Mouse (Mus musculus) forebrain, postnatal 0 days (tissue): Measurements from ENCODE around the gene Timm10. TPM values are rescaled to one million over a fixed set of nuclear protein-coding genes. Genes with fewer than 3 reads are reported as not detected.

Experiments used
- ATAC-seq: fragments of 200-750 bp; cut with Nextera tagmentation; 2 replicates; pipeline ENCODE4 v1.8.0; 2017; ENCODE audit warnings: mild to moderate bottlenecking, moderate library complexity
- DNase-seq: peaks from one replicate; pipeline ENCODE4 v3.0.0-alpha.2; 2015
- H3K27ac ChIP-seq: fragments of 300-500 bp; sonication (generic); 2 replicates; pipeline ENCODE4 v1.5.1; 2014; ENCODE audit warnings: low read depth, mild to moderate bottlenecking, antibody characterized with exemption, low read length, moderate library complexity, mixed read lengths
- H3K27me3 ChIP-seq: fragments of 300-500 bp; sonication (generic); 2 replicates; pipeline ENCODE4 v1.6.1; 2014; ENCODE audit warnings: mild to moderate bottlenecking, low read length, mixed read lengths; ENCODE audit not compliant: insufficient read depth
- H3K36me3 ChIP-seq: fragments of 300-500 bp; sonication (generic); 2 replicates; pipeline ENCODE4 v1.6.1; 2014; ENCODE audit warnings: mild to moderate bottlenecking, moderate library complexity; ENCODE audit not compliant: insufficient read depth
- H3K4me1 ChIP-seq: fragments of 300-500 bp; sonication (generic); 2 replicates; pipeline ENCODE4 v1.6.1; 2014; ENCODE audit warnings: antibody characterized with exemption; ENCODE audit not compliant: insufficient read depth
- H3K4me2 ChIP-seq: fragments of 300-500 bp; sonication (generic); 2 replicates; pipeline ENCODE4 v1.6.1; 2014; ENCODE audit warnings: low read depth, mild to moderate bottlenecking, moderate library complexity
- H3K4me3 ChIP-seq: fragments of 300-500 bp; sonication (generic); 2 replicates; pipeline ENCODE4 v1.5.1; 2014; ENCODE audit warnings: low read depth, low read length, mixed read lengths
- H3K9ac ChIP-seq: fragments of 300-500 bp; sonication (generic); 2 replicates; pipeline ENCODE4 v1.6.1; 2014; ENCODE audit warnings: mild to moderate bottlenecking
- H3K9me3 ChIP-seq: fragments of 300-500 bp; sonication (generic); 2 replicates; pipeline ENCODE4 v1.6.1; 2016; ENCODE audit warnings: low read length
- CTCF ChIP-seq: sonication (generic); IDR thresholded peaks from 2 replicates; pipeline ENCODE4 v1.5.1; 2016; ENCODE audit warnings: antibody characterized with exemption, control low read depth, low read depth
- WGBS: fragments of 180-500 bp; shearing (Covaris S2); extraction: QIAGEN DNeasy Blood & Tissue Kit; methylation state at CpG from one replicate; pipeline ENCODE4 v1.1.7; 2014; 5-methylcytosine and 5-hydroxymethylcytosine counted together
- polyA plus RNA-seq: library from polyadenylated mRNA; unstranded; fragments of >200 nt; fragmentation: Nextera tagmentation; extraction: Ambion mirVana; gene quantifications from 2 replicates; pipeline ENCODE4 v1.2.1, GENCODE M21; 2015
- total RNA-seq: library from RNA; depleted of rRNA; stranded (reverse); fragments of >200 nt; gene quantifications from 2 replicates; pipeline ENCODE4 v1.2.3, GENCODE M21; 2014; rRNA removed

The Timm10 gene
- total and polyA plus RNA-seq, 2 experiments from 2014 or later = 67.3 to 97.7 TPM

- WGBS = 65% methylated on average over 4 of the region's 4 CpGs
- H3K4me1 ChIP-seq = peaks cover 10% of the 10 kb centered on the region
- ATAC-seq = no peak
These were observed 43.9 kb downstream of the Timm10 start for GRCm38 (mm10) chr2:84870623-84871160.

GRCm38 (mm10) chr2:84872105-84872716 lies 45.4 kb downstream of the Timm10 start:
- peak; percentile 35; the same call in 1 of the 2 replicates for ATAC-seq
- Histone ChIP-seq H3K9ac (peak overlapping the region; percentile 51), H3K36me3 (no peaks in the 10 kb centered on the region), H3K4me3 (peak overlapping the region; percentile 42), H3K27me3 (peaks cover 16% of the 10 kb centered on the region), H3K27ac (no peak overlapping the region), H3K4me2 (peak overlapping the region; percentile 68), H3K4me1 (0 out of 2 replicates have a peak, but pooled peaks cover 5% of the 10 kb centered on the region), H3K9me3 (no peaks in the 10 kb centered on the region)
- no peak for DNase-seq
- 4% methylated on average over 76 of the region's 78 CpGs for WGBS
- no peak for TF ChIP-seq CTCF

More at GRCm38 (mm10) chr2:84870623-84871160, 43.9 kb downstream of the Timm10 start:
- peaks cover 16% of the 10 kb centered on the region for H3K27me3 ChIP-seq
- DNase-seq = no peak
- peak; percentile 34 for TF ChIP-seq CTCF
- H3K36me3 ChIP-seq = no peaks in the 10 kb centered on the region
- H3K9ac ChIP-seq = no peak overlapping the region
- H3K27ac ChIP-seq = no peak overlapping the region
- no peak overlapping the region for H3K4me2 ChIP-seq
- H3K9me3 ChIP-seq = no peaks in the 10 kb centered on the region
- H3K4me3 ChIP-seq = no peak overlapping the region

- WGBS = 52% methylated on average over 6 of the region's 6 CpGs
- no peak overlapping the region for H3K9ac ChIP-seq
- ATAC-seq = no peak
These were observed 49.0 kb downstream of the Timm10 start for GRCm38 (mm10) chr2:84875842-84876241.

More at GRCm38 (mm10) chr2:84875842-84876241, 49.0 kb downstream of the Timm10 start:
- Histone ChIP-seq H3K9me3 (no peaks in the 10 kb centered on the region), H3K36me3 (peaks cover 7% of the 10 kb centered on the region), H3K27ac (no peak overlapping the region), H3K4me1 (0 out of 2 replicates have a peak, but pooled peaks cover 5% of the 10 kb centered on the region), H3K4me2 (no peak overlapping the region), H3K4me3 (no peak overlapping the region), H3K27me3 (peaks cover 14% of the 10 kb centered on the region)
- no peak for TF ChIP-seq CTCF
- no peak for DNase-seq

Other genes starting within 250 kb of the Timm10 start
- 86.2 and 87.7 TPM in 2 replicates for gene Ctnnd1, start 176.2 kb upstream of the Timm10 start, total RNA-seq
- gene Ctnnd1, start 176.2 kb upstream of the Timm10 start, polyA plus RNA-seq = 15.7 and 18.1 TPM in 2 replicates
- gene Btbd18, start 167.9 kb upstream of the Timm10 start, total RNA-seq = 0.10 TPM in 1 of 2 replicates, not detected in the other
- gene Btbd18, start 167.9 kb upstream of the Timm10 start, polyA plus RNA-seq = 0.13 and 0.25 TPM in 2 replicates
- gene Selenoh, start 156.2 kb upstream of the Timm10 start, total RNA-seq = 194 and 244 TPM in 2 replicates
- gene Selenoh, start 156.2 kb upstream of the Timm10 start, polyA plus RNA-seq = 228 and 259 TPM in 2 replicates
- gene Gm28635, start 149.0 kb upstream of the Timm10 start, total RNA-seq = not detected in 2 replicates
- not detected in 2 replicates for gene Gm28635, start 149.0 kb upstream of the Timm10 start, polyA plus RNA-seq
- gene Med19, start 148.6 kb upstream of the Timm10 start, total RNA-seq = 46.8 and 47.5 TPM in 2 replicates
- 45.8 and 48.7 TPM in 2 replicates for gene Med19, start 148.6 kb upstream of the Timm10 start, polyA plus RNA-seq
- 115 and 130 TPM in 2 replicates for gene Tmx2, start 147.9 kb upstream of the Timm10 start, total RNA-seq
- 206 and 248 TPM in 2 replicates for gene Tmx2, start 147.9 kb upstream of the Timm10 start, polyA plus RNA-seq
- gene Zdhhc5, start 111.8 kb upstream of the Timm10 start, total RNA-seq = 22.9 and 27.5 TPM in 2 replicates
- 13.1 TPM in 2 replicates for gene Zdhhc5, start 111.8 kb upstream of the Timm10 start, polyA plus RNA-seq
- 13.2 and 18.7 TPM in 2 replicates for gene Clp1, start 99.6 kb upstream of the Timm10 start, total RNA-seq
- gene Clp1, start 99.6 kb upstream of the Timm10 start, polyA plus RNA-seq = 15.6 and 15.8 TPM in 2 replicates
- gene Ypel4, start 92.9 kb upstream of the Timm10 start, total RNA-seq = 14.8 and 15.0 TPM in 2 replicates
- gene Ypel4, start 92.9 kb upstream of the Timm10 start, polyA plus RNA-seq = 7.4 and 9.3 TPM in 2 replicates
- gene Gm19426, start 83.3 kb upstream of the Timm10 start, total RNA-seq = 2.2 and 3.0 TPM in 2 replicates
- gene Gm19426, start 83.3 kb upstream of the Timm10 start, polyA plus RNA-seq = 2.2 and 2.6 TPM in 2 replicates
- 9.1 and 19.2 TPM in 2 replicates for gene Serping1, start 51.6 kb upstream of the Timm10 start, total RNA-seq
- 23.1 and 24.8 TPM in 2 replicates for gene Serping1, start 51.6 kb upstream of the Timm10 start, polyA plus RNA-seq
- 14.8 and 15.1 TPM in 2 replicates for gene Ube2l6, start 28.2 kb upstream of the Timm10 start, total RNA-seq
- gene Ube2l6, start 28.2 kb upstream of the Timm10 start, polyA plus RNA-seq = 14.9 and 18.1 TPM in 2 replicates
- 0.29 TPM in 1 of 2 replicates, not detected in the other for gene Smtnl1, start 4.3 kb upstream of the Timm10 start, total RNA-seq
- 0.17 TPM in 1 of 2 replicates, not detected in the other for gene Smtnl1, start 4.3 kb upstream of the Timm10 start, polyA plus RNA-seq
- gene Slc43a1, start 11.9 kb downstream of the Timm10 start, total RNA-seq = 0.92 and 3.0 TPM in 2 replicates
- gene Slc43a1, start 11.9 kb downstream of the Timm10 start, polyA plus RNA-seq = 0.91 and 0.94 TPM in 2 replicates
- gene Rtn4rl2, start 59.7 kb downstream of the Timm10 start, total RNA-seq = 17.7 and 23.7 TPM in 2 replicates
- 25.8 and 26.1 TPM in 2 replicates for gene Rtn4rl2, start 59.7 kb downstream of the Timm10 start, polyA plus RNA-seq
- 2.2 and 7.6 TPM in 2 replicates for gene Slc43a3, start 109.6 kb downstream of the Timm10 start, total RNA-seq
- 3.5 and 3.8 TPM in 2 replicates for gene Slc43a3, start 109.6 kb downstream of the Timm10 start, polyA plus RNA-seq
- not detected in 2 replicates for gene Prg2, start 153.5 kb downstream of the Timm10 start, total RNA-seq
- not detected in 2 replicates for gene Prg2, start 153.5 kb downstream of the Timm10 start, polyA plus RNA-seq
- gene Prg3, start 161.2 kb downstream of the Timm10 start, total RNA-seq = not detected in 2 replicates
- not detected in 2 replicates for gene Prg3, start 161.2 kb downstream of the Timm10 start, polyA plus RNA-seq
- 131 and 144 TPM in 2 replicates for gene Ssrp1, start 210.2 kb downstream of the Timm10 start, total RNA-seq
- 137 and 155 TPM in 2 replicates for gene Ssrp1, start 210.2 kb downstream of the Timm10 start, polyA plus RNA-seq
- gene P2rx3, start 210.5 kb downstream of the Timm10 start, total RNA-seq = 1.2 TPM in 1 of 2 replicates, not detected in the other
- gene P2rx3, start 210.5 kb downstream of the Timm10 start, polyA plus RNA-seq = 0.35 and 0.41 TPM in 2 replicates
- gene Tnks1bp1, start 221.0 kb downstream of the Timm10 start, total RNA-seq = 47.9 and 77.0 TPM in 2 replicates
- gene Tnks1bp1, start 221.0 kb downstream of the Timm10 start, polyA plus RNA-seq = 15.7 and 22.8 TPM in 2 replicates